8 mouse cellular contexts compared by ENCODE assay signal in the genomic region with DNA sequence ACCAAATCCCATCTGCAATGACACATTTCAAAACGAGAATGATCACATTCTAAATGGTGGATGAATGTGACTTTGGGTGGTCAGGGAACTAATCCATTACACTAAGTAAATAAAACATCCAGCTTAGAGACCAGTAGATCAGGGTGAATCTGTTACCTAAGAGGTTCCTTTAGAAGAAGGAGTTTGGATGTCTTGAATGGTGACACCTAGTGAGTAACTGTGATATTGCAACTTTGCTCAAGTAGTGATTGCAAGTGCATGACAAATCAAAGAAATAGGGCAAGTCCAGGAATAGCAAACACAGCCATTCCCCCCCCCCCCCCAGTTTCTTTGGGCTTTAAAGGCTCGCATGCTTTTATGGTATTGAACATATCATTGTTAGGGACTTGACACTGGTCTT.
DNase-seq lines count a peak whose midpoint lies in the region; ATAC-seq and TF ChIP-seq lines count a peak whose summit lies in the region.

No protein-coding gene starts in this region.

- no peaks in the 10 kb centered on the region for H3K9me3 ChIP-seq in heart, postnatal 0 days (replicated peaks; ENCODE audit: control insufficient read depth, low read length)
- H3K9me3 ChIP-seq in heart, embryonic 10.5 days = no peaks in the 10 kb centered on the region

- 25% methylated on average over 2 of the region's 2 CpGs for WGBS in heart, postnatal 0 days
- 24% methylated on average over 2 of the region's 2 CpGs for WGBS in heart, embryonic 10.5 days

- no peaks in the 10 kb centered on the region for H3K4me1 ChIP-seq in heart, postnatal 0 days (ENCODE audit: control insufficient read depth, insufficient read depth)
- no peaks in the 10 kb centered on the region for H3K4me1 ChIP-seq in heart, embryonic 10.5 days

- no peak overlapping the region for H3K27ac ChIP-seq in heart, postnatal 0 days (ENCODE audit: low read depth)
- no peak overlapping the region for H3K27ac ChIP-seq in heart, embryonic 10.5 days

- peak; percentile 52 for DNase-seq in heart, postnatal 0 days (ENCODE audit: low spot score)
- DNase-seq in heart, embryonic 10.5 days (ENCODE audit: low spot score) = no peak
- peak; percentile 10 for DNase-seq in ovary, postnatal 14 days (ENCODE audit: low spot score)
- no peak for DNase-seq in ovary, adult 18-20 months (ENCODE audit: low spot score)
- peak; percentile 37 for DNase-seq in c-Kit-positive CD71-negative TER-119-negative erythroid progenitor cells, embryonic 14.5 days (ENCODE audit: low read depth)
- DNase-seq in spleen, adult 18-20 months = no peak

- H3K4me3 ChIP-seq in heart, postnatal 0 days (ENCODE audit: low read depth, low read length) = no peak overlapping the region
- H3K4me3 ChIP-seq in heart, embryonic 10.5 days = no peak overlapping the region

- peak; percentile 58 for TF ChIP-seq CTCF in heart, postnatal 0 days (IDR thresholded peaks at IDR 0.05; ENCODE audit: low read depth)

- no peaks in the 10 kb centered on the region for H3K36me3 ChIP-seq in heart, postnatal 0 days (replicated peaks; ENCODE audit: control insufficient read depth, insufficient read depth, low read length)
- no peaks in the 10 kb centered on the region for H3K36me3 ChIP-seq in heart, embryonic 10.5 days

- ATAC-seq in heart, postnatal 0 days (ENCODE audit: insufficient read depth, low read depth) = no peak
- peak; percentile 90 for ATAC-seq in megakaryocyte progenitor cell, adult 5-6 weeks (replicated peaks; ENCODE audit: poor library complexity)
- no peak for ATAC-seq in monocyte, adult 5-6 weeks (replicated peaks; ENCODE audit: insufficient number of reproducible peaks, low FRiP score, low TSS enrichment, poor library complexity, severe bottlenecking)

- no peak for TF ChIP-seq EP300 in heart, postnatal 0 days (IDR thresholded peaks at IDR 0.05; ENCODE audit: low read depth)

- no peak overlapping the region for H3K9ac ChIP-seq in heart, postnatal 0 days (replicated peaks; ENCODE audit: low read depth, low read length)

- no peaks in the 10 kb centered on the region for H3K27me3 ChIP-seq in heart, postnatal 0 days (ENCODE audit: control insufficient read depth, insufficient read depth, low read length)
- no peaks in the 10 kb centered on the region for H3K27me3 ChIP-seq in heart, embryonic 10.5 days (ENCODE audit: insufficient read depth, poor library complexity, severe bottlenecking)

- H3K4me2 ChIP-seq in heart, postnatal 0 days (ENCODE audit: low read depth, low read length) = no peak overlapping the region

Comparison
In these comparisons a context has a peak if more than half of its experiments do, and no peak if none do; other contexts are left out.
1. DNase-seq: peak in heart, postnatal 0 days (single experiment), ovary, postnatal 14 days (single experiment) and c-Kit-positive CD71-negative TER-119-negative erythroid progenitor cells, embryonic 14.5 days (single experiment); none in heart, embryonic 10.5 days (single experiment), ovary, adult 18-20 months (single experiment) and spleen, adult 18-20 months (0 of 2).